ENCODE assay signal across 8 mouse cellular contexts in the genomic region with DNA sequence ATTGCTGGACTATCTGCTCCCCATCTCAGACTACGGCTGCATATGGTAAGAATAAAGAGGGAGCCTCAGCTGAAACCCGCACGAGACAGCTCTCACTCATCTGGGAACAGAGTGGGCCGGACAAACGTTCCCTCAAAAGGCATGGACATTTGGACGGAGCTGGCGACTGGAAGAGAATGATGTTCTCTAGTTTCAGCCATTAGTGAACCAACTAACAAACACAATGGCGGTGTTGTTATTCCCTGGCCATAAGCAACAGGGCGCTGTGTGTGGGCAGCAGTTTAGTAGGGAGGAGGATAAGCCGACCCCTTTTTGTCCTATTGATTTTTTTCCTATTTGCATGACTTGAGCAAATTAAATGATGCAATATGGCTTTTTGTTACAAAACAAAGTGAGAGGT. TPM values are rescaled to one million over a fixed set of nuclear protein-coding genes. Genes with fewer than 3 reads are reported as not detected.
DNase-seq lines count a peak whose midpoint lies in the region; ATAC-seq and TF ChIP-seq lines count a peak whose summit lies in the region.
"Had no signal": no experiment of that assay in that cellular context is flagged by ENCODE, and none has a peak within 500 bp of the region (broad histone marks: within the 10 kb centered on the region; RNA-seq: fewer than 3 reads in every experiment).

No protein-coding gene starts in this region.

- no peak overlapping the region for H3K4me3 ChIP-seq in C2C12 (ENCODE audit: insufficient read depth, poor library complexity, severe bottlenecking)
- H3K4me3 ChIP-seq in forebrain, embryonic 16.5 days (replicated peaks; ENCODE audit: low read length): peak overlapping the region; percentile 22
- peak overlapping the region; percentile 51; the same call in 1 of the 2 replicates for H3K4me3 ChIP-seq in midbrain, embryonic 11.5 days (ENCODE audit: low read depth, low read length)

- TF ChIP-seq CTCF in C2C12 (IDR thresholded peaks at IDR 0.05; ENCODE audit: control insufficient read depth, insufficient read depth, insufficient read length): no peak

- peaks cover 6% of the 10 kb centered on the region for H3K36me3 ChIP-seq in C2C12 (ENCODE audit: control insufficient read depth, insufficient read depth)
- no peaks in the 10 kb centered on the region for H3K36me3 ChIP-seq in forebrain, embryonic 16.5 days (ENCODE audit: control insufficient read depth, insufficient read depth)
- no peaks in the 10 kb centered on the region for H3K36me3 ChIP-seq in midbrain, embryonic 11.5 days (ENCODE audit: control insufficient read depth, insufficient read depth, low read length)

- H3K9me3 ChIP-seq in forebrain, embryonic 16.5 days (ENCODE audit: control insufficient read depth, low read length): no peaks in the 10 kb centered on the region
- no peaks in the 10 kb centered on the region for H3K9me3 ChIP-seq in midbrain, embryonic 11.5 days (ENCODE audit: control insufficient read depth, low read length)

- DNase-seq in ES-CJ7 (ENCODE audit: low read depth, low spot score) (peak; percentile 17), adipocyte (ENCODE audit: low spot score) (no peak)
- DNase-seq in midbrain, embryonic 11.5 days (ENCODE audit: low spot score, missing footprints): peak; percentile 93
- DNase-seq in cerebellum, adult 11-12 months: no peak
- DNase-seq: kidney, adult 18-20 months had no signal

- no peak overlapping the region for H3K27ac ChIP-seq in forebrain, embryonic 16.5 days (ENCODE audit: low read length)
- H3K27ac ChIP-seq in midbrain, embryonic 11.5 days (ENCODE audit: low read depth, low read length): no peak overlapping the region

- peak overlapping the region; percentile 98 for H3K4me2 ChIP-seq in forebrain, embryonic 16.5 days (ENCODE audit: low read length)
- peak overlapping the region; percentile 92 for H3K4me2 ChIP-seq in midbrain, embryonic 11.5 days

- WGBS in forebrain, embryonic 16.5 days: under 1% methylated on average over 10 of the region's 10 CpGs
- WGBS in midbrain, embryonic 11.5 days: 3% methylated on average over 10 of the region's 10 CpGs

- H3K79me3 ChIP-seq in C2C12 (ENCODE audit: low read depth): peaks cover 6% of the 10 kb centered on the region

- H3K4me1 ChIP-seq in forebrain, embryonic 16.5 days (replicated peaks; ENCODE audit: control insufficient read depth, insufficient read depth, low read length): peaks cover 30% of the 10 kb centered on the region
- H3K4me1 ChIP-seq in midbrain, embryonic 11.5 days (ENCODE audit: control insufficient read depth, insufficient read depth, low read length): peaks cover 26% of the 10 kb centered on the region

- no peak overlapping the region for H3ac ChIP-seq in C2C12 (ENCODE audit: control insufficient read depth, insufficient read length, low read depth)

- peaks cover 15% of the 10 kb centered on the region for H3K79me2 ChIP-seq in C2C12 (ENCODE audit: control insufficient read depth, insufficient read depth)

- no peak overlapping the region for H3K9ac ChIP-seq in forebrain, embryonic 16.5 days (replicated peaks; ENCODE audit: low read depth, low read length)
- no peak overlapping the region for H3K9ac ChIP-seq in midbrain, embryonic 11.5 days (ENCODE audit: low read length)

- H3K27me3 ChIP-seq in C2C12 (ENCODE audit: control insufficient read depth, insufficient read depth, insufficient read length): no peaks in the 10 kb centered on the region
- peaks cover 26% of the 10 kb centered on the region for H3K27me3 ChIP-seq in forebrain, embryonic 16.5 days (replicated peaks; ENCODE audit: control insufficient read depth, insufficient read depth, low read length)
- H3K27me3 ChIP-seq in midbrain, embryonic 11.5 days (ENCODE audit: control insufficient read depth, insufficient read depth, low read length): peaks cover 29% of the 10 kb centered on the region

- ATAC-seq in forebrain, embryonic 16.5 days: peak; percentile 16; the same call in 1 of the 2 replicates
- peak; percentile 70 for ATAC-seq in midbrain, embryonic 11.5 days (ENCODE audit: low FRiP score)
- ATAC-seq in megakaryocyte progenitor cell, adult 5-6 weeks (replicated peaks; ENCODE audit: poor library complexity): no peak

TF ChIP-seq in C2C12, 6 proteins besides CTCF, POLR2A, EP300 and RAD21:
- TF ChIP-seq MYOG (IDR thresholded peaks at IDR 0.05; ENCODE audit: control insufficient read depth, extremely low read depth, insufficient read length): no peak
- TF ChIP-seq USF1 (IDR thresholded peaks at IDR 0.05; ENCODE audit: low read depth): no peak
- TF ChIP-seq MAX (IDR thresholded peaks at IDR 0.05): no peak
- no peak for TF ChIP-seq FOSL1 (IDR thresholded peaks at IDR 0.05; ENCODE audit: insufficient read depth, low read length, poor library complexity, severe bottlenecking)
- TF ChIP-seq CEBPB (IDR thresholded peaks at IDR 0.05; ENCODE audit: low read depth): peak; percentile 9
- no peak for TF ChIP-seq MYOD1 (IDR thresholded peaks at IDR 0.05; ENCODE audit: control insufficient read depth, insufficient read length, low read depth)

RNA-seq across cellular contexts. Expression of a gene that starts 2.0 kb away (rescaled TPM):
- 2.8 TPM for polyA plus RNA-seq in C2C12 (2012; fragmentation: generic; extraction: Trizol)
- polyA plus RNA-seq in forebrain, embryonic 16.5 days (2015; fragmentation: Nextera tagmentation; extraction: Ambion mirVana): 1.0 and 1.1 TPM in 2 replicates
- 3.8 and 4.7 TPM in 2 replicates for polyA plus RNA-seq in midbrain, embryonic 11.5 days (2014; fragmentation: Nextera tagmentation; extraction: Ambion mirVana)
- total RNA-seq in megakaryocyte progenitor cell, adult 5-6 weeks (2015): not detected in 2 replicates
- total RNA-seq in megakaryocyte progenitor cell, adult 5-6 weeks (2017): not detected in 2 replicates

Comparison
In these comparisons a context has a peak if more than half of its experiments do, and no peak if none do; other contexts are left out.
1. DNase-seq: peak in ES-CJ7 (single experiment) and midbrain, embryonic 11.5 days (single experiment); none in cerebellum, adult 11-12 months (single experiment) and adipocyte (single experiment).